Mouse (Mus musculus) left cerebral cortex, postnatal 14 days (tissue): Measurements from ENCODE around the gene Kctd2. TPM values are rescaled to one million over a fixed set of nuclear protein-coding genes. Genes with fewer than 3 reads are reported as not detected.

Experiments
- DNase-seq, 2 experiments: peaks; one replicate each; pipeline ENCODE4 v3.0.0; 2021 to 2022; ENCODE audit warnings: low spot score in 2 of 2, mixed read lengths in 1 of 2
- intact Hi-C: fragments of 180-260 bp; cut with DNase I; formaldehyde crosslinking; loops from one replicate; pipeline ENCODE4 v1.15.1; 2025
- total RNA-seq, 2 experiments: library from RNA; stranded (reverse); gene quantifications; 2 replicates each; pipeline ENCODE4 v1.2.3; 2021

The Kctd2 gene
- total RNA-seq, 2 experiments from 2014 or later = 65.5 to 66.2 TPM

GRCm38 (mm10) chr11:115393721-115394325 lies 26.1 kb upstream of the Kctd2 start:
- intact Hi-C loops = no loop called here
- no peak for DNase-seq

GRCm38 (mm10) chr11:115398085-115398484 lies 21.8 kb upstream of the Kctd2 start:
- DNase-seq = no peak
- intact Hi-C loops = no loop called here

GRCm38 (mm10) chr11:115400126-115400525 lies 19.8 kb upstream of the Kctd2 start:
- intact Hi-C loops = no loop called here
- no peak for DNase-seq

- DNase-seq = peak in 1 of 2 experiments; percentile 41
- intact Hi-C loops = no loop called here
These were observed 19.1 kb upstream of the Kctd2 start for GRCm38 (mm10) chr11:115400630-115401391.

GRCm38 (mm10) chr11:115403338-115404124 lies 16.4 kb upstream of the Kctd2 start, which contains the start of gene Mrpl58:
TSS of gene Mrpl58 (plus strand) at chr11:115403752.
- DNase-seq = peak; percentile 82 to 84
- intact Hi-C loops = no loop called here

- intact Hi-C loops = no loop called here
- DNase-seq = no peak
These were observed 14.2 kb upstream of the Kctd2 start for GRCm38 (mm10) chr11:115405723-115406122.

- intact Hi-C loops = no loop called here
- no peak for DNase-seq
These were observed 13.0 kb upstream of the Kctd2 start for GRCm38 (mm10) chr11:115406858-115407401.

GRCm38 (mm10) chr11:115408266-115408920 lies 11.5 kb upstream of the Kctd2 start:
- intact Hi-C loops = no loop called here
- DNase-seq = no peak

GRCm38 (mm10) chr11:115409556-115409955 lies 10.4 kb upstream of the Kctd2 start:
- intact Hi-C loops = no loop called here
- no peak for DNase-seq

- intact Hi-C loops = loop anchor here (2.0 kb wide), 1 partner anchor 54 kb away; the partner anchor contains the start of gene Armc7
- DNase-seq = peak; percentile 54 to 57
These were observed 635 bp downstream of the Kctd2 start for GRCm38 (mm10) chr11:115420336-115421190.

GRCm38 (mm10) chr11:115421328-115421727 lies 1.4 kb downstream of the Kctd2 start:
- DNase-seq = no peak
- intact Hi-C loops = loop anchor here (2.0 kb wide), 1 partner anchor 53 kb away; the partner anchor contains the start of gene Armc7

- no peak for DNase-seq
- intact Hi-C loops = loop anchor here (2.0 kb wide), 1 partner anchor 53 kb away; the partner anchor contains the start of gene Armc7
These were observed 2.0 kb downstream of the Kctd2 start for GRCm38 (mm10) chr11:115421972-115422371.

GRCm38 (mm10) chr11:115423091-115423490 lies 3.2 kb downstream of the Kctd2 start:
- intact Hi-C loops = no loop called here
- no peak for DNase-seq

GRCm38 (mm10) chr11:115424666-115425065 lies 4.7 kb downstream of the Kctd2 start:
- intact Hi-C loops = no loop called here
- DNase-seq = no peak

GRCm38 (mm10) chr11:115425671-115426070 lies 5.7 kb downstream of the Kctd2 start:
- DNase-seq = no peak
- intact Hi-C loops = no loop called here

GRCm38 (mm10) chr11:115427482-115428331 lies 7.8 kb downstream of the Kctd2 start:
- intact Hi-C loops = loop anchor here (2.0 kb wide), 1 partner anchor 47 kb away; the partner anchor contains the start of gene Armc7
- peak; percentile 82 to 84 for DNase-seq

GRCm38 (mm10) chr11:115429307-115429706 lies 9.4 kb downstream of the Kctd2 start:
- intact Hi-C loops = loop anchor here (2.0 kb wide), 1 partner anchor 45 kb away; the partner anchor contains the start of gene Armc7
- no peak for DNase-seq
